Mouse (Mus musculus): ENCODE results near the gene Epb41l4b. TPM values are rescaled to one million over a fixed set of nuclear protein-coding genes. Genes with fewer than 3 reads are reported as not detected.

The Epb41l4b gene
- polyA plus RNA-seq, 1 experiment from 2014 or later = 3.8 TPM

DNA sequence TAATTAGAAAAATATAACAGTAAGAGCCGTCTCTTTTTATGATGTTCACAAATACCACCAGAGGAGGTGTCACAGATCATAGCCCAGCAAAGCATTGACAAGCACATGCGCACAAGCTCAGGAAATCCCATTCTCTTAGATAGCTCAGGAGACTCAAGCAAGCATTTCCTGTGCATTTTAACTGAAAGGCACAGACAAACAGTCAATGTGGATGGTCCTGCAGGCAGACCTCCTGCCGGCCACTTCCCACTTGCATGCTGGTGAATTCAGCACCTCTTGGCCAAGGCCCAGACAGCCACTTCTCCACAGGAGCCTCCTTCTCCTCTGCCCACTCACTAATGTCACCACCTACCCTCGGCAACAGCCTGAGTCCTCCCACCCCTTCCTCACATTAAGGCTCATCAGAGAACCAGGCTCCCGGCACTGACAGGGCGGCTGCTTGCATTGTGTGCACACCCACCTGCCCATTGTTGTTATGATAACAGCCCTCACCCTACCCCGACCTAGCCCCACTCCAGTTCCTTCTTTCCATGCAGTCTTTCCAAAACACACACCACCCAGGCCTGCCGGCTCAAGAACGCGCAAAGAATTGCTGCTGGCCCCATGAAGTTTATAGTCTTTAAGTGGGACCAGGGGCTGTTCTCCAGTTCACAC lies 60.3 kb downstream of the Epb41l4b start:
- Histone ChIP-seq H3K27ac (no peak overlapping the region), H3K4me1 (replicated peaks; ENCODE audit: control insufficient read depth, insufficient read depth, low read length) (peaks cover 11% of the 10 kb centered on the region; the same call in 1 of the 2 replicates), H3K4me3 (replicated peaks; ENCODE audit: low read length) (no peak overlapping the region), H3K9ac (no peak overlapping the region), H3K27me3 (ENCODE audit: control insufficient read depth, insufficient read depth, low read length) (no peaks in the 10 kb centered on the region), H3K9me3 (ENCODE audit: control insufficient read depth, low read length) (no peaks in the 10 kb centered on the region), H3K36me3 (replicated peaks; ENCODE audit: control insufficient read depth, insufficient read depth) (no peaks in the 10 kb centered on the region), H3K4me2 (replicated peaks) (no peak overlapping the region)
- no peak for DNase-seq (ENCODE audit: low spot score)
- 69% methylated on average over 10 of the region's 10 CpGs for WGBS
- no peak for ATAC-seq (ENCODE audit: low FRiP score)

DNA sequence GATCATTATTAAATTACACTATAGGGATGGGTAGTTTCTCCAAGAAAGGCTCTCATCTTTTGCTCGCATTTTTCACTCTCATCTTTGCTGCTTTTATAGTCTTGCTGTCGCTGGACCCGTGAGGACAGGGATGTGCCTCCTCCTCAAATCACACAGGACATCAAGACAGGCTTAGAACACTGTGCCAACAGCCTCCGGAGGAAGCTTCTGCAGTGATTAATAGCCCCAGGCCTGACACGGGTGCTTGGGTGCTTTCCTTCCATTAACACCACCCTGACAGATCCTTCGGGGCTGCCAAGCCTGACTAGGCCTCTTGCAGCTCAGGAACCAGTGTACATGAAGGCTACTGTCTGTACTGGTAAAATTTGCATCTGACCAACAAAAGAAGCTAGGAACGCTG lies 61.8 kb downstream of the Epb41l4b start:
- 58% methylated on average over 7 of the region's 7 CpGs for WGBS
- no peak for DNase-seq (ENCODE audit: low spot score)
- H3K27me3 ChIP-seq (ENCODE audit: control insufficient read depth, insufficient read depth, low read length) = no peaks in the 10 kb centered on the region

DNA sequence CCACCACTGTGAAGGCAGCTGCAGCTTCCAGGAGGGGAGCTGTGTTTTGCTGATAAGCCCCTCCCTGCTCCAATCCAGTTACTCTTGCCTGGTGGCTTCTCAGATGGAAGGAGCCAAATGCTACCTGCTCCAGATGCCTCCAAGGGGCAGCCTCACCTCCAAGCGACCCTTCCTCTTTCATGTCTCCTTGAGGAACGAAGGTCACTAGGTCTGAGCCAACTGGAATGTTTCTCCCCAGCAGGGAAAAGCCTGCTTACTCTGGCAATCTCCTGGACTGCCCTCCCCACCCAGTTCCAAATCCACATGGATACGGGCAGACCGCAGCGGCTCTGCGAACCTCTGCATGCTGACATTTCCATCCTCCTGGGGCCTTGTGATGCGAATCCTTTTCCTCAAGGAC lies 69.4 kb downstream of the Epb41l4b start:
- no peak overlapping the region for H3K27ac ChIP-seq
- no peaks in the 10 kb centered on the region for H3K4me1 ChIP-seq (replicated peaks; ENCODE audit: control insufficient read depth, insufficient read depth, low read length)
- no peaks in the 10 kb centered on the region for H3K36me3 ChIP-seq (replicated peaks; ENCODE audit: control insufficient read depth, insufficient read depth)
- 67% methylated on average over 7 of the region's 7 CpGs for WGBS
- H3K4me3 ChIP-seq (replicated peaks; ENCODE audit: low read length) = no peak overlapping the region
- DNase-seq (ENCODE audit: low spot score) = no peak
- H3K4me2 ChIP-seq (replicated peaks) = no peak overlapping the region
- no peak overlapping the region for H3K9ac ChIP-seq
- no peak for ATAC-seq (ENCODE audit: low FRiP score)
- H3K27me3 ChIP-seq (ENCODE audit: control insufficient read depth, insufficient read depth, low read length) = no peaks in the 10 kb centered on the region
- no peaks in the 10 kb centered on the region for H3K9me3 ChIP-seq (ENCODE audit: control insufficient read depth, low read length)

More for the DNA sequence above, 61.8 kb downstream of the Epb41l4b start:
- no peak for ATAC-seq (ENCODE audit: low FRiP score)
- H3K9ac ChIP-seq = no peak overlapping the region
- peaks cover 11% of the 10 kb centered on the region; the same call in 1 of the 2 replicates for H3K4me1 ChIP-seq (replicated peaks; ENCODE audit: control insufficient read depth, insufficient read depth, low read length)
- no peak overlapping the region for H3K4me3 ChIP-seq (replicated peaks; ENCODE audit: low read length)
- no peak overlapping the region for H3K27ac ChIP-seq
- H3K9me3 ChIP-seq (ENCODE audit: control insufficient read depth, low read length) = no peaks in the 10 kb centered on the region
- H3K36me3 ChIP-seq (replicated peaks; ENCODE audit: control insufficient read depth, insufficient read depth) = no peaks in the 10 kb centered on the region
- H3K4me2 ChIP-seq (replicated peaks) = no peak overlapping the region

DNA sequence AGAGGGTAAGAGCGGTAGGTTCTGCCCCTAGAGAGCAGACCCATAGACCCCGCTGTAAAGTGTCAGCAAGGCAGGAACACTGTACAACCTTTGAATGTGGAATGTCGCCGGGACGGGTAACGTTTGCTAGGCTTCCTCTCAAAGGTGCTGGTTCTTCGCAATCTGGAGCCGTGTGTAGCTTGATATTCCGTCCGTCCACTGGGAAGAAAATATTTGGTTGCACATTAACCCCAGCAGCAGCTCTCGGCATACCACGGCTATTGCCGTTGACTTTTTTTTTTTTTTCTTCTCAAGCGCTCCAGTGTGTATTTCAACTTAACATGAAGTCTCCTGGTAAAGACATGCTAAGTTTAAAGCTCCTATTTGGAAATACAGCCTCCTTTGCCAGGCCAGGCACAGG lies 70.1 kb downstream of the Epb41l4b start:
- Histone ChIP-seq H3K4me3 (replicated peaks; ENCODE audit: low read length) (no peak overlapping the region), H3K4me2 (replicated peaks) (no peak overlapping the region), H3K9me3 (ENCODE audit: control insufficient read depth, low read length) (no peaks in the 10 kb centered on the region), H3K36me3 (replicated peaks; ENCODE audit: control insufficient read depth, insufficient read depth) (no peaks in the 10 kb centered on the region), H3K9ac (no peak overlapping the region), H3K27ac (no peak overlapping the region), H3K27me3 (ENCODE audit: control insufficient read depth, insufficient read depth, low read length) (no peaks in the 10 kb centered on the region), H3K4me1 (replicated peaks; ENCODE audit: control insufficient read depth, insufficient read depth, low read length) (no peaks in the 10 kb centered on the region)
- DNase-seq (ENCODE audit: low spot score) = no peak
- no peak for ATAC-seq (ENCODE audit: low FRiP score)
- 94% methylated on average over 14 of the region's 14 CpGs for WGBS

DNA sequence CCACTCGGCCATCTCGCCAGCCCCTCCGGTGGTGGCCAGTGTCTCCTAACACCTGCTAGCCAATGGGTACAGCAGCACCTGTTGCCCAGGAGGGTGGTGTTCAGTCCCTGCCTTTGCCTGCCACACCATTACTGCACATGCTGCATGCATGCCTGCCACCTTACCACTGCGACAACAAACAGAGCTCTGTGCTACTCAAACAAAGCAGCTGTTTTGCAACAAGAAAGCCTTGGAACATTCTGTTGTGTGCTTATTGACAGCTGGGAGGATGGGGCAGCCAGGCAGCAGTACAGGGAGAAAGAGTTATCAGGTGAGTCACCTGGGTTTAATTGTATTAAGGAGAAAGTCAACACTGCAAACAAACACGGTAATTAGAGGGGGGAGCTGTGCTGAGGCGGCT lies 72.6 kb downstream of the Epb41l4b start:
- no peaks in the 10 kb centered on the region for H3K4me1 ChIP-seq (replicated peaks; ENCODE audit: control insufficient read depth, insufficient read depth, low read length)
- DNase-seq (ENCODE audit: low spot score) (no peak), ATAC-seq (ENCODE audit: low FRiP score) (no peak)
- H3K4me2 ChIP-seq (replicated peaks) = no peak overlapping the region
- H3K9me3 ChIP-seq (ENCODE audit: control insufficient read depth, low read length) = no peaks in the 10 kb centered on the region
- no peak overlapping the region for H3K27ac ChIP-seq
- no peak overlapping the region for H3K9ac ChIP-seq
- no peak overlapping the region for H3K4me3 ChIP-seq (replicated peaks; ENCODE audit: low read length)
- no peaks in the 10 kb centered on the region for H3K36me3 ChIP-seq (replicated peaks; ENCODE audit: control insufficient read depth, insufficient read depth)
- H3K27me3 ChIP-seq (ENCODE audit: control insufficient read depth, insufficient read depth, low read length) = no peaks in the 10 kb centered on the region
- WGBS = 83% methylated on average over 6 of the region's 6 CpGs

DNA sequence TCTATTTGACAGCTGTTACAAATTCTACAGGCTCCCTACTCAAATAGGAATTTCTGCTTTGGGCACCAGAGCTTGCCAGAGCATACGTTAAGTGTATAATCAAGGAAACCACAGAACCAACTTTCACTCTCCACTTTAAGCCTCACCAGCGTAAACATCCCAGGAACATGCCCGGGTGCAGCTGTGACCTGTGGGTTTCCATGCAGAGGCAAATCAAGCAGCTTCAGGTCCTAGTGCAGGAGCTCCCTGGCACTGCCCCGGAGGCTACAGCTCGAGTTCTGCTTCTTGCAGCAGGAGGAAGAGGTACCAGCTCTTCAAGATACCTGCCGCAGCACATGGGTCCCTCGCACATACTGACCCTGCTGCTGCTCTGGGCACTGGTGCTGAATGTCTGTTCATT lies 74.8 kb downstream of the Epb41l4b start:
- 81% methylated on average over 7 of the region's 7 CpGs for WGBS
- H3K4me1 ChIP-seq (replicated peaks; ENCODE audit: control insufficient read depth, insufficient read depth, low read length) = no peaks in the 10 kb centered on the region; the same call in 1 of the 2 replicates
- H3K36me3 ChIP-seq (replicated peaks; ENCODE audit: control insufficient read depth, insufficient read depth) = no peaks in the 10 kb centered on the region
- no peaks in the 10 kb centered on the region for H3K9me3 ChIP-seq (ENCODE audit: control insufficient read depth, low read length)
- no peaks in the 10 kb centered on the region for H3K27me3 ChIP-seq (ENCODE audit: control insufficient read depth, insufficient read depth, low read length)
- ATAC-seq (ENCODE audit: low FRiP score) = no peak
- H3K4me2 ChIP-seq (replicated peaks) = no peak overlapping the region
- no peak for DNase-seq (ENCODE audit: low spot score)
- no peak overlapping the region for H3K4me3 ChIP-seq (replicated peaks; ENCODE audit: low read length)
- no peak overlapping the region for H3K9ac ChIP-seq
- no peak overlapping the region for H3K27ac ChIP-seq

DNA sequence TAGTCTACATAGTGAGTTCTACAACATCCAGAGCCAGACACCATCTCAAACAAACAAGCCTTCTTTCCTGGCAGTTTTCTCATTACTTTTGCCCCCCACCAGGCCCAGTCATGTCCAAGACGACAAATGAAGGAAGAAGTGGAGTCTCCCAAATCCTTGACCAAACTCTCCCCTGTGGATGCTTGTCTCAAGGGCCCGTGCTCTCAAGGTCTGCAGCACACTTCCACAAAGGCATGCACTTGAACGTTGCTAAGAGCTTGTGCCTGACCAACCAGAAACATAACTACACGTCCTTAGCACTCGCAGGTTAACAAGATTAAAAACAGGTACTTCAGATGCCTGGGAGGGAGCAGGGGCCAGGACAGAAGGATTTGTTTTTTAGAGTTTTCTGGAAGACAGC lies 75.4 kb downstream of the Epb41l4b start:
- ATAC-seq (ENCODE audit: low FRiP score) = no peak
- no peaks in the 10 kb centered on the region for H3K27me3 ChIP-seq (ENCODE audit: control insufficient read depth, insufficient read depth, low read length)
- no peaks in the 10 kb centered on the region for H3K9me3 ChIP-seq (ENCODE audit: control insufficient read depth, low read length)
- H3K9ac ChIP-seq = no peak overlapping the region
- H3K36me3 ChIP-seq (replicated peaks; ENCODE audit: control insufficient read depth, insufficient read depth) = no peaks in the 10 kb centered on the region
- no peak overlapping the region for H3K4me2 ChIP-seq (replicated peaks)
- 87% methylated on average over 5 of the region's 5 CpGs for WGBS
- no peak overlapping the region for H3K4me3 ChIP-seq (replicated peaks; ENCODE audit: low read length)
- DNase-seq (ENCODE audit: low spot score) = no peak
- H3K27ac ChIP-seq = no peak overlapping the region
- H3K4me1 ChIP-seq (replicated peaks; ENCODE audit: control insufficient read depth, insufficient read depth, low read length) = no peaks in the 10 kb centered on the region; the same call in 1 of the 2 replicates

DNA sequence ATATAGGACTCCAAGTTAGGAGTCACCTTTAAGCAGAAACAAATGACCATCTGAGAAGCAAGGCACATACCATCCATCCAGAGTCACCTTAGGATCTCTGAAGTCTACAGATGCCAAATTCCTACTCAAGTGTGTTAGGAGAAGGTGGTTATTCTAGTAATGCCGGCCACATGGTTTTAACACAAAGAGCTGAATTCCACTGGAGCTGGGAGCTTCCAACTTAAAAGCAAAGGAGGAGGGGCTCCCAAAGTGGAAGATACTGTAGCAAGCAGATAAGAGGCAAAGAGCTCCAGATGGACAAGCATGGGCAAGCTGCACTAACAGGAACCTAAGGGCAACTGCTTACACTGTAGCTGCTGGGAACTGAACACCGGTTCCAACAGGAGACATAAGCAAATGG lies 76.3 kb downstream of the Epb41l4b start:
- Histone ChIP-seq H3K4me2 (replicated peaks) (no peak overlapping the region), H3K4me1 (replicated peaks; ENCODE audit: control insufficient read depth, insufficient read depth, low read length) (no peaks in the 10 kb centered on the region; the same call in 1 of the 2 replicates), H3K4me3 (replicated peaks; ENCODE audit: low read length) (no peak overlapping the region), H3K9me3 (ENCODE audit: control insufficient read depth, low read length) (no peaks in the 10 kb centered on the region), H3K27ac (no peak overlapping the region), H3K36me3 (replicated peaks; ENCODE audit: control insufficient read depth, insufficient read depth) (no peaks in the 10 kb centered on the region), H3K27me3 (ENCODE audit: control insufficient read depth, insufficient read depth, low read length) (no peaks in the 10 kb centered on the region), H3K9ac (no peak overlapping the region)
- WGBS = 90% methylated on average over 2 of the region's 2 CpGs
- DNase-seq (ENCODE audit: low spot score) (no peak), ATAC-seq (ENCODE audit: low FRiP score) (no peak)

DNA sequence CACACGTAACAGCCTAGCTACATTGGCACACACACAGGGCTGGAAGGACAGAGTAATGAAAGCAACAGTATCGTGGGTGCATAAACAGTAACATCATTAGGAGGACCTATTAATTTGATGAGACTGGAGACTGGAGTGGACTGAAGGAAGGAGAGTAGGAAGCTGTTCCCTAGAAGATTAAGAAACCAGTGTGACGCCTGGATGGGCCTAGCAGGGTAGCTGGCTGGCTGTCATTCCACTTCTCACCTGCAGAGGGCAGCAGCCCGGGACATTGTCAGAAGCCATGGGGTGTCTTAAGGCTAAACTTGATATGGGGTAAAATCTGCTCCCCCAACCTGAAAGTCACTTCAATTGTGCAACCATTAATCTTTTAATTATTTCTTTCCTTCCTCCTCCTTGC lies 78.0 kb downstream of the Epb41l4b start:
- Histone ChIP-seq H3K4me2 (replicated peaks) (no peak overlapping the region), H3K27me3 (ENCODE audit: control insufficient read depth, insufficient read depth, low read length) (no peaks in the 10 kb centered on the region), H3K27ac (no peak overlapping the region), H3K36me3 (replicated peaks; ENCODE audit: control insufficient read depth, insufficient read depth) (no peaks in the 10 kb centered on the region), H3K4me1 (replicated peaks; ENCODE audit: control insufficient read depth, insufficient read depth, low read length) (no peaks in the 10 kb centered on the region; the same call in 1 of the 2 replicates), H3K9ac (no peak overlapping the region), H3K9me3 (ENCODE audit: control insufficient read depth, low read length) (no peaks in the 10 kb centered on the region), H3K4me3 (replicated peaks; ENCODE audit: low read length) (no peak overlapping the region)
- 28% methylated on average over 4 of the region's 4 CpGs for WGBS
- DNase-seq (ENCODE audit: low spot score) = peak; percentile 83
- ATAC-seq (ENCODE audit: low FRiP score) = peak; percentile 68; the same call in 1 of the 2 replicates

DNA sequence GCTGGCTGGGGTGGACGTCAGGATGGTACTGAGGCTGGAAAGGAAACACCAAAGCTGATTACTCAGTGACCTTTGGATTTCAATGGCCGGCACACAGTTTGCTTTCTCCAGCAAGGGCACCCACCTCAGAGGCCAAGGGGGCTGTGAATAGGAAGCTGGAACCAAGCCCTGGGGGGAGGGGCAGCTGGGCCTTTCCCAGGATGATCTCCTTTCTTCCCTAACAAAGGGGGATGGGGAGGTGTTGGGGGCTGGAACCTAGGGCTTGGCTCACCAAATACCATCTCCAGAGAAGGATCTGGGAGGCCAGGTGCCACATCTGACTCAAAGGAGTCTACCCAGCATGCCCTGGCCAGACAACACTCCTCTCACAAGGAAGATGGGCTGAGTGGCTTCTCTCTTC lies 78.4 kb downstream of the Epb41l4b start:
- Histone ChIP-seq H3K36me3 (replicated peaks; ENCODE audit: control insufficient read depth, insufficient read depth) (no peaks in the 10 kb centered on the region), H3K4me2 (replicated peaks) (no peak overlapping the region), H3K4me3 (replicated peaks; ENCODE audit: low read length) (no peak overlapping the region), H3K27me3 (ENCODE audit: control insufficient read depth, insufficient read depth, low read length) (no peaks in the 10 kb centered on the region), H3K4me1 (replicated peaks; ENCODE audit: control insufficient read depth, insufficient read depth, low read length) (no peaks in the 10 kb centered on the region; the same call in 1 of the 2 replicates), H3K27ac (no peak overlapping the region), H3K9ac (no peak overlapping the region), H3K9me3 (ENCODE audit: control insufficient read depth, low read length) (no peaks in the 10 kb centered on the region)
- no peak for DNase-seq (ENCODE audit: low spot score)
- no peak for ATAC-seq (ENCODE audit: low FRiP score)
- 5% methylated on average over 2 of the region's 2 CpGs for WGBS

All from hindbrain, embryonic 14.5 days (tissue).